ENCODE assay signal across 9 mouse cellular contexts in genomic region chr7:66449971-66450752, GRCm38 (mm10). TPM values are rescaled to one million over a fixed set of nuclear protein-coding genes. Genes with fewer than 3 reads are reported as not detected.
A peak's percentile ranks its signal among the peaks of the same experiment; 100 is the strongest.
DNase-seq lines count a peak whose midpoint lies in the region; ATAC-seq and TF ChIP-seq lines count a peak whose summit lies in the region.
"Had no signal": no experiment of that assay in that cellular context is flagged by ENCODE, and none has a peak within 500 bp of the region (broad histone marks: within the 10 kb centered on the region; RNA-seq: fewer than 3 reads in every experiment).

No protein-coding gene starts in this region.

- ATAC-seq in forebrain, embryonic 15.5 days (replicated peaks): peak; percentile 79
- peak; percentile 65; the same call in 1 of the 2 replicates for ATAC-seq in midbrain, embryonic 14.5 days (ENCODE audit: low FRiP score, low TSS enrichment)
- ATAC-seq in frontal cortex, adult (ENCODE audit: low TSS enrichment): no peak

- intact Hi-C loops in gastrocnemius, adult 2 months (cut with DNase I): no loop called here

- H3K27ac ChIP-seq in gastrocnemius, adult 2 months: no peak overlapping the region
- H3K27ac ChIP-seq in forebrain, embryonic 15.5 days (replicated peaks): peak overlapping the region; percentile 31
- 0 out of 2 replicates have a peak overlapping the region, but pooled peaks have one; percentile 13 for H3K27ac ChIP-seq in midbrain, embryonic 14.5 days (replicated peaks; ENCODE audit: low read depth, low read length)

- no peaks in the 10 kb centered on the region for H3K27me3 ChIP-seq in forebrain, embryonic 15.5 days
- no peaks in the 10 kb centered on the region for H3K27me3 ChIP-seq in midbrain, embryonic 14.5 days (ENCODE audit: control insufficient read depth, insufficient read depth, low read length)

- peak overlapping the region; percentile 54 for H3K4me3 ChIP-seq in gastrocnemius, adult 2 months
- H3K4me3 ChIP-seq in forebrain, embryonic 15.5 days: peak overlapping the region; percentile 31
- peak overlapping the region; percentile 24 for H3K4me3 ChIP-seq in midbrain, embryonic 14.5 days (replicated peaks; ENCODE audit: low read depth, low read length)

- H3K4me1 ChIP-seq in forebrain, embryonic 15.5 days: peaks cover 17% of the 10 kb centered on the region
- H3K4me1 ChIP-seq in midbrain, embryonic 14.5 days (ENCODE audit: control insufficient read depth, insufficient read depth, low read length): 0 out of 2 replicates have a peak, but pooled peaks cover 3% of the 10 kb centered on the region

- H3K9ac ChIP-seq in forebrain, embryonic 15.5 days (replicated peaks): no peak overlapping the region; the same call in 1 of the 2 replicates
- H3K9ac ChIP-seq in midbrain, embryonic 14.5 days (replicated peaks; ENCODE audit: low read length): peak overlapping the region; percentile 32; the same call in 1 of the 2 replicates

- no peak for DNase-seq in gastrocnemius, adult 2 months
- DNase-seq in gastrocnemius, adult 18-20 months (ENCODE audit: low spot score): no peak
- peak; percentile 54 for DNase-seq in Muller cell, postnatal 12 days (ENCODE audit: inconsistent ontology term)
- peak; percentile 63 to 73 for DNase-seq in kidney, postnatal 4 days
- peak; percentile 79 for DNase-seq in midbrain, embryonic 14.5 days
- DNase-seq in layer of hippocampus, postnatal 36 days: no peak

- no peaks in the 10 kb centered on the region for H3K36me3 ChIP-seq in forebrain, embryonic 15.5 days
- no peaks in the 10 kb centered on the region for H3K36me3 ChIP-seq in midbrain, embryonic 14.5 days (ENCODE audit: control insufficient read depth, insufficient read depth, low read length)
- H3K36me3 ChIP-seq: G1E had no signal

- peak overlapping the region; percentile 52 for H3K4me2 ChIP-seq in forebrain, embryonic 15.5 days (replicated peaks)
- peak overlapping the region; percentile 54 for H3K4me2 ChIP-seq in midbrain, embryonic 14.5 days (ENCODE audit: low read length)

- WGBS in forebrain, embryonic 15.5 days: 5% methylated on average over 15 of the region's 16 CpGs
- 4% methylated on average over 16 of the region's 16 CpGs for WGBS in midbrain, embryonic 14.5 days

- TF ChIP-seq CTCF in gastrocnemius, adult 2 months (IDR thresholded peaks at IDR 0.05): no peak

- no peaks in the 10 kb centered on the region for H3K9me3 ChIP-seq in forebrain, embryonic 15.5 days
- no peaks in the 10 kb centered on the region for H3K9me3 ChIP-seq in midbrain, embryonic 14.5 days (ENCODE audit: control insufficient read depth, low read length)
- H3K9me3 ChIP-seq: G1E had no signal

RNA-seq across cellular contexts. Expression of gene Aldh1a3, which starts 22.8 kb away (rescaled TPM):
- 1 to 10 TPM; 2.0 to 2.5 TPM for total RNA-seq in gastrocnemius, adult 2 months (2021)
- total RNA-seq in gastrocnemius, adult 18-20 months (2021): 1 to 10 TPM in 1 of 2 experiments, under 1 TPM in 1; 0.37 to 1.4 TPM
- 6.6 and 6.7 TPM in 2 replicates for polyA plus RNA-seq in forebrain, embryonic 15.5 days (2015; fragmentation: Nextera tagmentation; extraction: Ambion mirVana)
- polyA plus RNA-seq in midbrain, embryonic 14.5 days (2014; fragmentation: Nextera tagmentation; extraction: Ambion mirVana): 0.63 and 0.87 TPM in 2 replicates
- total RNA-seq in layer of hippocampus, postnatal 36 days (2021): 1 to 10 TPM in 1 of 2 experiments, under 1 TPM in 1; 0.88 to 1.6 TPM
- polyA plus RNA-seq: G1E had no signal

Comparison
In these comparisons a context has a peak if more than half of its experiments do, and no peak if none do; other contexts are left out.
1. DNase-seq: peak in Muller cell, postnatal 12 days (single experiment), kidney, postnatal 4 days (2 of 2) and midbrain, embryonic 14.5 days (single experiment); none in gastrocnemius, adult 2 months (single experiment), gastrocnemius, adult 18-20 months (single experiment) and layer of hippocampus, postnatal 36 days (0 of 2).
2. Peak in every context shown above with its lines, with median percentiles within 50 percentile points of each other: H3K4me3 ChIP-seq.